Comparison of ENCODE assay signal across 9 mouse cellular contexts in genomic region chr19:36689205-36689604, GRCm38 (mm10). TPM values are rescaled to one million over a fixed set of nuclear protein-coding genes. Genes with fewer than 3 reads are reported as not detected.
DNase-seq lines count a peak whose midpoint lies in the region; ATAC-seq and TF ChIP-seq lines count a peak whose summit lies in the region.
"Had no signal": no experiment of that assay in that cellular context is flagged by ENCODE, and none has a peak within 500 bp of the region (broad histone marks: within the 10 kb centered on the region; RNA-seq: fewer than 3 reads in every experiment).

No protein-coding gene starts in this region.

- 0 out of 2 replicates have a peak overlapping the region, but pooled peaks have one; percentile 70 for H3K27ac ChIP-seq in hindbrain, embryonic 15.5 days (replicated peaks)
- H3K27ac ChIP-seq in hindbrain, embryonic 12.5 days = no peak overlapping the region
- 0 out of 2 replicates have a peak overlapping the region, but pooled peaks have one; percentile 64 for H3K27ac ChIP-seq in neural tube, embryonic 13.5 days (replicated peaks)
- H3K27ac ChIP-seq in hindbrain, postnatal 0 days = peak overlapping the region; percentile 65; the same call in 1 of the 2 replicates
- H3K27ac ChIP-seq in stomach, embryonic 16.5 days (ENCODE audit: low read length) = peak overlapping the region; percentile 97

- no peak for TF ChIP-seq CTCF in hindbrain, postnatal 0 days (IDR thresholded peaks at IDR 0.05; ENCODE audit: low read depth)

- H3K27me3 ChIP-seq in hindbrain, embryonic 15.5 days = no peaks in the 10 kb centered on the region
- no peaks in the 10 kb centered on the region for H3K27me3 ChIP-seq in hindbrain, embryonic 12.5 days
- no peaks in the 10 kb centered on the region for H3K27me3 ChIP-seq in neural tube, embryonic 13.5 days
- no peaks in the 10 kb centered on the region for H3K27me3 ChIP-seq in hindbrain, postnatal 0 days (ENCODE audit: insufficient read depth, low read length)
- no peaks in the 10 kb centered on the region for H3K27me3 ChIP-seq in stomach, embryonic 16.5 days (ENCODE audit: control insufficient read depth, insufficient read depth, low read length)

- H3K9ac ChIP-seq in hindbrain, embryonic 15.5 days = no peak overlapping the region
- H3K9ac ChIP-seq in hindbrain, embryonic 12.5 days = no peak overlapping the region
- no peak overlapping the region for H3K9ac ChIP-seq in neural tube, embryonic 13.5 days
- H3K9ac ChIP-seq in hindbrain, postnatal 0 days (replicated peaks; ENCODE audit: low read length) = no peak overlapping the region
- H3K9ac ChIP-seq in stomach, embryonic 16.5 days (ENCODE audit: low read length) = no peak overlapping the region

- DNase-seq in neural tube, embryonic 10.5 days (ENCODE audit: extremely low spot score, low spot score) = no peak
- DNase-seq in hindbrain, postnatal 0 days (ENCODE audit: low spot score) = peak; percentile 46

- ATAC-seq in hindbrain, embryonic 15.5 days (ENCODE audit: low FRiP score, low read depth) = peak; percentile 25; the same call in 1 of the 2 replicates
- ATAC-seq in hindbrain, embryonic 12.5 days (ENCODE audit: low FRiP score) = no peak
- no peak for ATAC-seq in neural tube, embryonic 13.5 days (ENCODE audit: low read depth)
- 0 out of 2 replicates have a peak, but pooled peaks have one; percentile 44 for ATAC-seq in hindbrain, postnatal 0 days
- no peak for ATAC-seq in stomach, embryonic 16.5 days (ENCODE audit: insufficient read depth, low FRiP score)
- no peak for ATAC-seq in monocyte, adult 5-6 weeks (replicated peaks; ENCODE audit: insufficient number of reproducible peaks, low FRiP score, low TSS enrichment, poor library complexity, severe bottlenecking)
- no peak for ATAC-seq in megakaryocyte progenitor cell, adult 5-6 weeks (replicated peaks; ENCODE audit: poor library complexity)

- H3K4me1 ChIP-seq in hindbrain, embryonic 15.5 days (replicated peaks) = peaks cover 22% of the 10 kb centered on the region
- peaks cover 12% of the 10 kb centered on the region; the same call in 1 of the 2 replicates for H3K4me1 ChIP-seq in hindbrain, embryonic 12.5 days
- peaks cover 13% of the 10 kb centered on the region for H3K4me1 ChIP-seq in neural tube, embryonic 13.5 days (replicated peaks)
- H3K4me1 ChIP-seq in hindbrain, postnatal 0 days (ENCODE audit: insufficient read depth, low read length) = no peaks in the 10 kb centered on the region
- H3K4me1 ChIP-seq in stomach, embryonic 16.5 days (ENCODE audit: control insufficient read depth, insufficient read depth, low read length) = peaks cover 31% of the 10 kb centered on the region

- no peak overlapping the region for H3K4me3 ChIP-seq in hindbrain, embryonic 15.5 days
- H3K4me3 ChIP-seq in hindbrain, embryonic 12.5 days = no peak overlapping the region
- H3K4me3 ChIP-seq in neural tube, embryonic 13.5 days = no peak overlapping the region
- no peak overlapping the region for H3K4me3 ChIP-seq in hindbrain, postnatal 0 days (ENCODE audit: low read length)
- no peak overlapping the region for H3K4me3 ChIP-seq in stomach, embryonic 16.5 days (replicated peaks; ENCODE audit: low read length)

- 32% methylated on average over 5 of the region's 5 CpGs for WGBS in hindbrain, embryonic 15.5 days
- WGBS in hindbrain, embryonic 12.5 days = 39% methylated on average over 5 of the region's 5 CpGs
- 49% methylated on average over 5 of the region's 5 CpGs for WGBS in neural tube, embryonic 13.5 days
- WGBS in hindbrain, postnatal 0 days = 13% methylated on average over 5 of the region's 5 CpGs
- WGBS in stomach, embryonic 16.5 days = 30% methylated on average over 5 of the region's 5 CpGs

- H3K4me2 ChIP-seq in hindbrain, embryonic 15.5 days = no peak overlapping the region
- no peak overlapping the region for H3K4me2 ChIP-seq in hindbrain, embryonic 12.5 days (replicated peaks)
- no peak overlapping the region for H3K4me2 ChIP-seq in neural tube, embryonic 13.5 days
- no peak overlapping the region for H3K4me2 ChIP-seq in hindbrain, postnatal 0 days (ENCODE audit: low read depth, low read length)
- 0 out of 2 replicates have a peak overlapping the region, but pooled peaks have one; percentile 2 for H3K4me2 ChIP-seq in stomach, embryonic 16.5 days (ENCODE audit: low read depth, low read length)

- H3K36me3 ChIP-seq in hindbrain, embryonic 15.5 days = no peaks in the 10 kb centered on the region
- no peaks in the 10 kb centered on the region for H3K36me3 ChIP-seq in hindbrain, embryonic 12.5 days
- H3K36me3 ChIP-seq in neural tube, embryonic 13.5 days = no peaks in the 10 kb centered on the region
- no peaks in the 10 kb centered on the region for H3K36me3 ChIP-seq in hindbrain, postnatal 0 days (ENCODE audit: insufficient read depth, low read length)
- H3K36me3 ChIP-seq in stomach, embryonic 16.5 days (ENCODE audit: control insufficient read depth, insufficient read depth, low read length) = no peaks in the 10 kb centered on the region

- H3K9me3 ChIP-seq in hindbrain, embryonic 15.5 days = no peaks in the 10 kb centered on the region
- no peaks in the 10 kb centered on the region for H3K9me3 ChIP-seq in hindbrain, embryonic 12.5 days (replicated peaks)
- H3K9me3 ChIP-seq in neural tube, embryonic 13.5 days = no peaks in the 10 kb centered on the region
- no peaks in the 10 kb centered on the region for H3K9me3 ChIP-seq in hindbrain, postnatal 0 days (ENCODE audit: low read length)
- H3K9me3 ChIP-seq in stomach, embryonic 16.5 days (replicated peaks; ENCODE audit: control insufficient read depth, low read length) = no peaks in the 10 kb centered on the region

RNA-seq across cellular contexts. Expression of gene Ppp1r3c, which starts 47.2 kb away (rescaled TPM):
- polyA plus RNA-seq in hindbrain, embryonic 15.5 days (2015; fragmentation: Nextera tagmentation; extraction: Ambion mirVana) = 23.2 and 25.6 TPM in 2 replicates
- 8.1 and 8.3 TPM in 2 replicates for polyA plus RNA-seq in hindbrain, embryonic 12.5 days (2016; fragmentation: Nextera tagmentation; extraction: Ambion mirVana)
- polyA plus RNA-seq in neural tube, embryonic 13.5 days (2015; fragmentation: Nextera tagmentation; extraction: Ambion mirVana) = 9.6 and 10.2 TPM in 2 replicates
- total RNA-seq in hindbrain, postnatal 0 days (2014; rRNA removed) = 27.2 and 33.6 TPM in 2 replicates
- polyA plus RNA-seq in hindbrain, postnatal 0 days (2015; fragmentation: Nextera tagmentation; extraction: Ambion mirVana) = 12.9 and 14.8 TPM in 2 replicates
- 26.1 and 29.0 TPM in 2 replicates for polyA plus RNA-seq in stomach, embryonic 16.5 days (2015; fragmentation: Nextera tagmentation; extraction: Ambion mirVana)
- total RNA-seq in monocyte, adult 5-6 weeks (2017) = not detected in 3 replicates
- total RNA-seq in megakaryocyte progenitor cell, adult 5-6 weeks (2015) = not detected in 2 replicates
- not detected in 2 replicates for total RNA-seq in megakaryocyte progenitor cell, adult 5-6 weeks (2017)
- total RNA-seq: neutrophil, adult 5-6 weeks had no signal

Comparison
In these comparisons a context has a peak if more than half of its experiments do, and no peak if none do; other contexts are left out.
1. ATAC-seq: peak in hindbrain, embryonic 15.5 days (single experiment) and hindbrain, postnatal 0 days (single experiment); none in hindbrain, embryonic 12.5 days (single experiment), neural tube, embryonic 13.5 days (single experiment), stomach, embryonic 16.5 days (single experiment), monocyte, adult 5-6 weeks (single experiment) and megakaryocyte progenitor cell, adult 5-6 weeks (single experiment).